Mouse (Mus musculus): Measurements from ENCODE around the gene Pycr2.
A peak's percentile ranks its signal among the peaks of the same experiment; 100 is the strongest.

The Pycr2 gene

DNA sequence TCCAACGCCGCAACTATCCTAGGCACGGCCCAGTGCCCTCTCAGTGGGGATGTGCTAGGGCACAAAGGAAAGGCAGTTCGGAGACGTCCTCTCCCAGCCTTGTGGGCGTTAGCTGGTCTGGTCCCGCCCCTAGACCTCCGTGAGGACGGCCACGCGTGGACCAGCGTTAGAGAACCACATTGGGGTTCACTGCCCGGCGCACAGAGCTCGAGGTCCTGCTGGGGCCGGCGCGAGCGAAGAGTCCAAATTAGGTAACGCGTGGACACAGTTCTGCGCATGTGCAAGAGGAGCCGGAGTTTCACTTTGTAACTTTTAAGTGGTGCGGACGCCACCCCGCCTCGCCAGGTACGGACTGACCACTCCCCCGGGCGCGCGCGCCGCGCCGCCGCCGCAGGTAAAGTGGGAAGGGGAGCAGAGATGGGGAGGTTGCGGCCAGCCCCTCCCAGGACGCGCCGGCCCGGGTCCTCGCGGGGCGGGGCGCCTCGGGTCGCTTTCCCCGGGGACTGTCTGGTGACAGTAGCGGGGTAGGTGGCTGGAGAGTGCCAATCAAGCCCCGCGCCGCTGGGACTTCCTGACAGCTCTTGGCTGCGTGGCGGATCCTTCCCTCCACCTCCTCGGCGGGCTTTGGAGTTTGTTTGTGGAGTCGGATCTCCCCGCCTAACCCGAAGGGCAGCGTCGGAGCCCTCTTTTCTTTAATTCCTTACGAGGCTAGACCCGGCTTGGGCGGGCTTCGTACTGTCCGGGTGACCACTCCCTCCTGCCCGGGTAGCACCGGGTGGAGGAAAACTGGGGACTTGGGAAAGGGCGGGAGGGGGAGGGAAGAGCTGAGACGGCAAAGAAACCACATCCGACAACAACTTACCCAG is 38.3 kb downstream of the Pycr2 start, which contains the start of gene Tmem63a:
Tmem63a (plus strand) TSS at position 179 of the 866 bp plus-strand sequence.
- peak; percentile 87 for DNase-seq

DNA sequence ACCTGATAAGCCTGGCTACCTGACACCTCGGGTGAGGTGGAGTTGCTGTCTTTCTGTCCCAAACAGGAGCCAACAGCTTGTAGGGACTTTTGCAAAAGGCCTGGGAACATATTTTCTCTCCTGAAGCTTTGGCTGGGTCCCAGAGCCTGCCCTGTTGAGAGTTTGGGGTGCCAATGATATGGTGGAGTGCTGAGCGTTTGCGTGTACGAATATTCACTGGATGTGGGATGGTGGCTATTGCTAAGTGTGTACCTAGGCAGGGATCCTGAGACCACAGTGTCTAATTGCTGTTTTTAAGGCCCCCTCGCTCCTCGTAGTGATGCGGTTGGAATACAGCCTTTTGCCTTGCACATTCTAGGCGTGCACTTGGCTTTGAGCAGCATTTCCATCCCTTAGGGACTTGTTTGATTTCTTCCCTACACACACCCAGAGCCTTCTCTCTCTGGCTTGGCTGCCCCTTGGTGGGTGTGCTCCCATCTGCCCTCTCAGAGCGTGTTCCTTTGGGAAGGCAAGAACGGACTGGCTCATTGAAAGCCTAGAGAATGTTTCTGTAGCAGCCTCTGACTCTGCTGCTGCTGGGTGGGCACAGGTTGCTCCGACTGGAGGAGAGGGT is 39.0 kb downstream of the Pycr2 start:
- no peak for DNase-seq

DNA sequence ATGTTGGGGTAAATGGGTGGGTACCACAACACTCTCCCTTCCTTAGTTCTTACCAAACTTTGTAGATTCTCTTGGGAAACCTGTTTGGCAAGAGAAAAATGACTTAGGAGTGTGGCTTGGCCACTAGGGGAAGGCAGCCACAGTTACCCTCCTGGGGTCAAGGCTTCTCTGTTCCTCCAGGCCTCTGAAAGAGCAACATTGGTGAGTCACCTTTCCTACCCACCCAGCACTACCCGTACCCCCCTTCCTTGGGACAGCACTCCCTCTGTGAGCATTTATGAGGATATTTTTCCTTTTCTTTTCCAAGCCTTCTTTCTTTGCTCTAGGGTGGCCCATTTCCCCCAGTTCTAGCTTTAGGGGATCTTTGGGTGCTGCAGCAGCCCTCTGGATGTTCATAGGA is 39.8 kb downstream of the Pycr2 start:
- no peak for DNase-seq

DNA sequence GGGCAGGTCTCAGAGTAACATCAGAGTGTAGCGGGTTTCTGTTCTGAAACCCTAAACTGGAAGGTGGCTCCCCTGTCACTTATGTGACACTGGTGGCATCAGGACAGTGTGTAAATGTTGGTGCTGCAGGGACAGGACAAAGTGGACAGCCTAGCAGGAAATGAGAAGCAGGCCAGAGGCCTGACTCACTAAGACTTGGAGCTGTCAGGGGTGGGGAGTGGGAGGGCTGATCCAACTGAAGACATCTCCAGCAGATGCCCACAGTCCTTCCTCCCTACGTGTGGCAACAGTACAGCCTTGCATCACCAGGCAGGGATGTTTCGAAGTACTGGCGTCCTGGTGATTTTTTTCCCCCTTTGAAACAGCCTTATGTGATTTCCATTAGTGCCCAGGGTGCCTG is 40.5 kb downstream of the Pycr2 start:
- no peak for DNase-seq

DNA sequence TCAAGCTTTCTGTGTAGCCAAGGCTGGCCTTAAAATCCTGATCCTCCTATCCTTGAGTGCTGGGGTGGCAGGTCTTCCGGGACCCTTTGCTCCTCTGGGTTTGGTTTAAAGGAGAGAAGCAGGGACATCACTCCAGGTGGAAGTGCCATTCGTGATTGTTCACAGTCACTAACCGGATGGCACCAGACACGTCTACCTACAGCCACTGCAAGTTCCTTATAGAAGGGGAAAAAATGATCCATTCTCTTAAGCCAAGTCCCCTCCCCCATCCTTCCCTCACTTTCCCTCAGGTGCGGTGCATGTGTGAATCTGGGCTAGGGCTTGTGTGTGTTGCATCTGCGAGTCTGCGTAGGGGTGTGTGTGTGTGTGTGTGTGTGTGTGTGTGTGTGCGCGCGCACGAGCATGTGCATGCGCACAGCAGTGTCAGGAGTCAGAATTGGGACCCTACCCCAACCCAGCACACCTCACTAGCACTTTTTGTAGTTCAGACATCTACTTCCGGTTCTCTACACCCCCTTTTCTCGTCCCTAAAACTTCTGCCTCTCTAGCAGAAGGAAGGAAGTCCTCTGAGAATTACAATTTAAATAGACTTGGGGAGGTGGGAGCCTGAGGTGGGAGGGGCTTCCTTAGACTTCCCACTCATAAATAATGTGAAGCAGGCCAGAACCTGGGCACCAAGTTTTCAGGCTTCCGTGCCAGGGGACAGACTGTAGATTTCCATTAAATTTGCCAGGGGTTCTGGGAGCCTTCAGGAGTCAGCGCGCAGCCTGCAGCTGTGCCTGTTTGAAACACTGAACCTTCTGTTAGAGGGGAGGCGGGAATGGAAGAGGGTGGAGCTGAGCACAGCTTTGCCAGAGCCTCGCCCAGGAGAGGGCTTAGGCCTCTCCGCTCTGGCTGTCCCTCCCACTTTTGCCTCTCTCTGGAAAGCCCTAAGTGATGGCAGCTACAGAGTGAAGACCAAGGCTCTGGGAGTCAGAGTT is 41.2 kb downstream of the Pycr2 start:
- DNase-seq = peak; percentile 57

DNA sequence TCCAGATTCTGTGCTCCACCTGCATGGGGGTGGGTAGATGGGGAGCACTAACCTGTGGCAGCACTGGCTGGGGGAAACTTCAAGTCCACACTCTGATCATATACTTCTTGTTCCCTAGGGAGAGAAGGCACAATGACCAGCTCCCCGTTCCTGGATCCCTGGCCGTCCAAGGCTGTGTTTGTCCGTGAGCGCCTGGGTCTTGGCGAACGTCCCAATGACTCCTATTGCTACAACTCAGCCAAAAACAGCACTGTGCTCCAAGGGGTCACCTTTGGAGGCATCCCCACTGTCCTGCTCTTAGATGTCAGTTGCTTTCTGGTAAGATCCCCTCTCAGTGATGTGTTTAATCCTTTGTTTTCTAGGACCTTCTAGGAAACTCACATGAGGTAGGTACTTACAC is 42.4 kb downstream of the Pycr2 start:
- no peak for DNase-seq

DNA sequence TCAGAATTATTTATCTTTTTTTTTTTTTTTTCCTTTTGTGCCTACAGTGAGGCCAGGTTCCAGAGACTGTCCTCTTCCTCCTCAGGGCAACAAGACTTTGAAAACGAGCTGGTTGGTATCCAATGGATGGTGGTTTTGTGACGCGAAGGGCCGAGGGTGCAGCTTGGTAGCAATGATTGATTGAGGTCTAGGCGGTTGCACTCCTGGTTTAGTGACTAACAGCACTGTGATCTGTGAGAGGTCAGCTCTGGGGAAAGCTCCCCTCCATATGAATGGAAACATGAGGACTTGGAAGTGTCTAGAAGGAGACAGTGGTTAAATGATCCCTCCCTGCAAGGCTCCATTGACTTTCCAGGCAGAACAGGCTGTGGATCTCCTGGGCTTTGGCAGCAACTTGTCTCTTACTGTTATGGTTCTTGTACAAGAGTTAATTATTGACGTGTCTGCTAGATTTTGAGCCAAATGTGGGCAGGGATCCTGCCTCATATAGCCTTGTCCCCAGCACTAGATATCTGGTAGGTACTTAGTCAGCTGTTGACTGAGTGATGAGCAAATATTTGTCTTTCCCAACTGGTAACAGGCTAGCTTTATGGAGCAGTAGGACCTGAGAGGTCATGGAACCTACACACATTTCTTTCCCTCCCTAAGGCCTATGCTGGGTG is 48.1 kb downstream of the Pycr2 start:
- DNase-seq = no peak

DNA sequence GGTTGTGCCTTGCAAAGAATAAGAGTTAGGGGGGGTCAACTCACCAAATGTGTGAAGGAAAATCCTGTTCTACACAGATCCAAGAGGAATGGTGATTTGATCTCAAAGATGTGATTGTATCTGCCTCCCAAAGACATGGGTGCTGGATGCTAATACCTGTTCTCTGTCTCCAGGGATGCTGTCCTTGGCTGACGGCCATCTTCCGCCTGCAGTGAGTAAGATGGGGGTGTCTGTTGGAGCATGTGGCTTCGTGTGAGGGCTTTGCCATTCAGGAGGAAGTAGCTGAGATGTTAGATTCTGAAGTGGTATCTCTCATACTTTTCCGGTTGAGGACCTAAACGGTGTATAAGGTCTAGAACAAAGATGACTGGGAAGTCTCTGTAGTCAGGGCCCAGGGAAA is 48.7 kb downstream of the Pycr2 start:
- no peak for DNase-seq

DNA sequence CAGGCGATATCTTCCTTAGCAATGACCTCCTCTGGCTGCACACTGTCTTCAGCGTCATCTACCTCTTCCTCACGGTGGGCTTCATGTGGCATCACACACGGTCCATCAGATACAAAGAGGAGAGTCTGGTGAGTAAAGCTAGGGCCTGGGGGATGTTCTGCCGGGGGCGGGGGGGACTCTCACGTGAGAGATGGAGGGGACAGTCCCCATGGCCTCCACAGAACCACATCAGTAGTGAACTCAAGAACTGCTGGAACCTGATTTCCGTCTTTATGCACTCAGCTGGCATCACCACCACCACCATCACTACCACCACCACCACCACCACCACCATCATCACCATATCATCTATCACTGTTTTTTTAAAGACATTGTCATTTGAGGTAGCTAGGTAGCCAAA is 52.3 kb downstream of the Pycr2 start:
- no peak for DNase-seq

DNA sequence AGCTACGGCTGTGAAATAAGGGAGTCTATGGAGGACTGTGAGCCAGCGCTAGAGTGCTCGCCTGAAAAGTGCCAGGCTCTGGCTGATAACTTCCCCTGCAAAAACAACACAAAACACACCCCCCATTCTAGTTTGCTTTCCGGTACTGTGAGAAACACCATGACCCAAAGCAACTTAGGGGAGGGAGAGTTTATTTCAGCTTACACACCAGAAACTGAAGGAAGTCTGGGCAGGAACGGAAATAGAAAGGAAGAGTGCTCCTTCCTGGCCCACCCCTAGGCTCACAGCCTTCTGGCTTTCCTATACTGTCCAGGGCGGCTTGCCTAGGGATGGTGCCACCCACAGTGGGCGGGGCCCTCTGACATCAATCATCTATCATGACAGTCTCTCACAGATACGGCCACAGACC is 52.9 kb downstream of the Pycr2 start:
- DNase-seq = peak; percentile 63

Data from lung, postnatal 14 days (tissue).